Mouse (Mus musculus) skeletal muscle tissue, adult 2 months (tissue): ENCODE data around the gene Nr2f1.
"Not testable (repeated sequence)": the region's sequence is repeated elsewhere in the genome, so short reads cannot be mapped to it uniquely, and the experiment has no call there.

Experiments used
- DNase-seq: peaks from one replicate; pipeline ENCODE4 v3.0.0-alpha.2; 2012; ENCODE audit warnings: low read depth, low spot score

Nr2f1 gene

DNA sequence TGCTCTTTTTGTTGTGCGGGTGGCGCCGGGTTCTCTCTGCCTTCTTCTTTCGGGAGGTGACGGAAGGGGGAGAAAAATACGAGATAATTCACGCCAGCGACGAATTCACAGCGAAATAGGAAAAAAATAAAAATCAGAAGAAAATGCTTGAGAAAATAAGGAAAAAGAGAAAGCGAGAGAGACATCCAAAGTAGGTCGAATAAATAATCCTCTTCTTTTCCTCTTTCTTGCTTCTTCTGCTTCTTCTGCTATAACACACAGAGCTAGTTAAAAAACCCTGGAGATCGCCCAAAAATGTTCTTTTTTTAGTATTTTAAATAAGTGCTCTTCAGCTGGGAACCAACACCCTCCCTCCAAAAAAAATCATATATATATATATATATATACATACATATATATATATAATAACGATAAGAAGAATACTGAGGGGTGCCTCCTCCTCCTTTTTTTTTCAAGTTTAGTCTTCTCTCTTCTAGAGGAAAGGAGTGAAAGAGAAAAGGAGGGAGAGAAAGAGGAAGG lies at the start of gene Nr2f1:
Gene Nr2f1, minus strand, starts transcription at position 116 of the 519 bp plus-strand sequence.
- no peak for DNase-seq

DNA sequence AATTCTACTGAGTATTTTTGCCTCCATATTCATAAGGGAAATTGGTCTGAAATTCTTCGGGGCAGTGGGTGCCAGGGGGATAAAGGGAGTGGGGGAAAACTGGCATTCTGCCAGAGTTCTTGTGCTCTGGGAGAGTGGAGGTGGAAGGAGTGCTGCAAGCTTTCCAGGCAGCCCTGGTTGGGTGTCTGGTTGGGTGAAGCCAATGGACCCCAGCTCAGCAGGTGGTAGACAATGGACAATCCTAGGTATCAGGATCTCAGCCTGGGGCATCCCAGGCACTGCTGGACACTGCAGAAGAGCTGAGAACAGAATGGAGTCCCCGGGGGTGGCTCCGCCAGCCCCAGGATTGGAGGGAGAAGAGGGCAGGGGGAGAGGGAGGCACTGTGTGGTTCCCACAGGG lies 22.1 kb upstream of the Nr2f1 start:
- no peak for DNase-seq

DNA sequence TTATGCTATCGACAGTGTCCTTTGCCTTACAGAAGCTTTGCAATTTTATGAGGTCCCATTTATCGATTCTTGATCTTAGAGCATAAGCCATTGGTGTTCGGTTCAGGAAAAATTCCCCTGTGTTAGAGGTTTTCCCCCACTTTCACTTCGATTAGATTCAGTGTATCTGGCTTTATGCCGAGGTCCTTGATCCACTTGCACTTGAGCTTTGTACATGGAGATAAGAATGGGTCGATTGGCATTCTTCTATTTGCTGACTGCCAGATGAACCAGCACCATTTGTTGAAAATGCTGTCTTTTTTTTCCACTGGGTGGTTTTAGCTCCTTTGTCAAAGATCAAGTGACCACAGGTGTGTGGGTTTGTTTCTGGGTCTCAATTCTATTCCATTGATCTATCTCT lies 20.7 kb upstream of the Nr2f1 start:
- DNase-seq, result not testable (repeated sequence)

DNA sequence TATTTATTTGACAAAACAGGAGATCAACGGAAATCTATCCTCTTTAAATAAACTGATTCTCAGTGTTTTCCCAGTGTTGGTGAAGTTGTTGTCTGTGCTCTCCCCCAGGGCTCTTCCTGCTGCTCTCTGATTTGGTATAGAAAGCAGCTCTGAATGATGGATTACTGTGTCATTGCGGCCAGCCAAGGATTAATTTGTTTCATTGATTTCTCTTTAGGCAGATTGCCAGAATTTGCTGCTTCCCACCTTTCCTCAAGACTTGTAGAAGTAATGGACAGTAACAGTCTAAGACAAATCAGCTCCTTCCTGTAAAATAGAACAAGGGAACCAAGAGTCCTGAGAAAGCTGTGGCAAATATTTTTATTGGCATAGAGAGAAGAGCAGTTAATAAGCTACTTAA lies 15.7 kb upstream of the Nr2f1 start:
- no peak for DNase-seq

DNA sequence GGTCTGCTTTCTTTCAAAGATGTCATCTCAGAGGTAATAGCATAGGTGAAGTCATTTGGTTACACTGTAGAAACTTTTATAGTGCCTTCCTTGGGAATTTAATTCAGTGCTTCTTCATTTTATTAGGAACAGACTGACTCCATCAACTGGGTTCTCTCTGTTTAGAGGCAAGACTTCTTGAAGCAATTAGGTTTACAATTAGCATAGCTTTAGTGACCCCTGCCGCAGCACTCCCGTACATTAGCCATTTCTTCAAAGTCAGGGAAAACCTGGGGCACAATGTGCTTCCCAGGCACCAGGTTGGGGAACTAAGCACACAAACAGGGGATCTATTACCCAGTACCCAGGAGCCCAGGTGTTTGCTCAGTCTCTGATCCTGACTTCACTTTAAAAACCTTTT lies 13.6 kb upstream of the Nr2f1 start:
- no peak for DNase-seq

DNA sequence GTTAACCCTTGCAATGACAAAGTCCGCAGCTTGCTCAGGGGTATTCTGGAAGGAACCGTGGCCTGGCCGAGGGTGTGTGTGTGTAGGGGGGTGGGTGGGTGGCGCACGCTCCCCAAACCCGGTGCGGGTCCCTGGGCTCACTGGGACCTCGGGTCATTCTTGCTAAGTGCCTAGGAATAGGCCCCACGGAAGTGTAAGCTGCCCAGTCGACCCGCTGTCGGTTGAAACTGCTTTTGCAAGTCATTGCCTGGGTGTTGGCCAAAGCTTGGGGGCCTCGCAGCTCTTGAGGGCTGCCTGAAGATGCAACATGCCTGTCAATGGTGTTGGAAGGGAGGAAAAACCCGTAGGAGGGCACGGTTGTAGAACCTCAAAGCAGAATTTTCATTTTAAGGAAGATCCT lies 12.6 kb upstream of the Nr2f1 start:
- DNase-seq, result no peak

DNA sequence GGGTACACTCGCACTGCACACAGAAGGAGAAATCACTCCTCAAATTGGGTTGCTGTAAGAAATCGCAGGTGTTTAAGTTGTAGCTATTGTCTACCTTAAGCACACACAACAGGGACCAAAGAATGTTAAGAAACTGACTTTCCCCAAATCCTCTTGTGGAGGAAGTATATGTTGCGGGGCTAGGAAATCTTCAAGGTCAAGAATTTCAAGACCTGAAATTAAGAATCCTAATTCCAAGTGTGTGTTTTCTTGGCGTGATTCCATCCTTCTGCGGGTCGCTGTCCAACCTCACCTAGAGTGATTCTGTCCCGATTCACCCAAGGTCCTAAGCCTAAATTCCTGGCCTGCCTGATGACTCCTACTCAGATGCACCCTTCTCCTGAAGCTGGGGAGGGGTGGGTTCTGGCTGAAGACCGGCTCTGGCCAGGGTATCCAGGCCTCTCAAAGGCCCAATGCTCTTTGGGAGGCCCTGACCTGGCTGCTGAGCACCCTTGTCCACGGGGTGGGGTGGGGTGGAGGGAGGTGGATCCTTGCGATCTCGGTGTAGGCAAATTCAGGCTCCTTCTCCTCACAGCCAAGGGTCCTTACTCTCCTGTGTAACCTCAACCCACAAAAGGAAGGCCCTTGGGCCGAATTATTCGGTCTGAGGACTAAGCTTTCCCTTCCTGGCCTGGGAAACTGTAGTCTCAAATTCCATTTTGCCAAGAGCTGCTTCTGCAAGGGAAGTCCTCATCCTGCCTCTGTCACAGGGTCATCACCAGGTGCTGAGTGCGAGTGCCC lies 11.9 kb upstream of the Nr2f1 start:
- DNase-seq, result no peak

DNA sequence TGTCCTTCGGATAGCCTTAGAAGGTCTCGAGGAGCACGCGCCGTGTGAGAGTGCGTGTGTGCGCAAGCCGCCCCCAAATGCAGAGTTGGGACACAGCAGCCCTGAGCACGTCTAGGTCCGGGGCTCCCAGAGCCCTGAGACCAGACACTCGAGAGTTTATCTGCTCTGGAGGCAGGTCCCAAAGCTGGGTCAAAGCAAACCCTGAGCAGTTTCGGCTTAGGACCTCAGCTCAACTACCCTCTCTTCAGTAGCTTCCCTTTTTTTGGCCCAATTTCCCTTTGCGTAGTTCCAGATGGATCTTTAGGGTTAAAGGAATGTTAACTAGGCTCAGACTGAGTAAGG lies 11.2 kb upstream of the Nr2f1 start:
- no peak for DNase-seq

DNA sequence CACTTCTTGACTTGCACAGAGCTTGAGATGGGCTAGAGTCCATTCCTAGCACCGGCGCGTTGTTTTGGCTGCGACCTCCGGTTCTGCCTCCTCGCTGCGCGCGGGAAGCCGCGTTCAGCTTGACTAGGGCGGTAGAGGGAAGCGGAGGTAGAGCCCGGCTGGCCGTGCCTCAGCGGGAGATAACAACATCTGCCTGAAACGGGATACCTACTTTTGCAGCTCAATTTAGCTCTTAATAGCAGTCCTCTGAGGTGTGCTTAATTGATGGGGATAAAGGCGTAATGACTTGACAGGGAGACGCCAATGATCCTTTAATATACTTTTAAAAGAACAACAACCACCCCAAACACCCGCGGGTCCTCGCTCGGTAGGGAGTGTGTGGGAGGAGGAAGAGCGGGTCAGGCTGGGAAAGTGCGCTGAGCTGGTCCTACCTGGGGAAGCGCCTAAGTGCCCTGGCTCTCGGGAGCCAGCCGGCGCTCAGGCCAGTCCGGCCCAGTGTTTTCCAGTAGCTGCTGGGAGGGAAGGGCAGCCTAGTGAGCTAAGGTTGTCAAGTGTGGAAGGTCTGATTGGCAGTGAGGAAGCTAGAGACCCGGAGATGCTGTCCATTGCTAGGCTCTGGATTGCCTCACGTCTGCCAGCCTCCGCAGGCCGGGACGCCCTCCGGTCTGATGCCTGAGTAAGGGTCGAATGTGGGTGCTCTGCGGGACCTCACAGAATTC lies 10.6 kb upstream of the Nr2f1 start:
- no peak for DNase-seq

DNA sequence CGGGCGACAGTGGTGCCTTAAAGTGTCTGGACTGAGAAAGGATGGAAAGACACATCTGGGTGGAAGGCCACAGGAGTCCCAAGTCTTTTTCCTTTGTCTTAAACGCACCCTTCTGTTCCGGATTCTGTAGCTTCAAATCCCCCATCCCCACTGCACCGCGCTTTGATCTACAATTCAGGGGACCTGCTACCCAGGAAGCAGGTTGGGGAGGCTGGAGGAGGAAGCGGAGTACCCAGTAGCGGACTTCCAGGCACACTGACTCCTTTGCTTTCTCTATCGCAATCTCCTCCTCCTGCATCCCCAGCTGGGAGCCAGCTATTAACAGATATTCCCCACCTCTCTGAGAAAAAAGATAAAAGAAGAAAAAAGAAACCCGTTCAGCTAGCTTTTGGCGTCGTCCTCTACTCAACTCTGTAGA lies 10.1 kb upstream of the Nr2f1 start:
- DNase-seq, result no peak

DNA sequence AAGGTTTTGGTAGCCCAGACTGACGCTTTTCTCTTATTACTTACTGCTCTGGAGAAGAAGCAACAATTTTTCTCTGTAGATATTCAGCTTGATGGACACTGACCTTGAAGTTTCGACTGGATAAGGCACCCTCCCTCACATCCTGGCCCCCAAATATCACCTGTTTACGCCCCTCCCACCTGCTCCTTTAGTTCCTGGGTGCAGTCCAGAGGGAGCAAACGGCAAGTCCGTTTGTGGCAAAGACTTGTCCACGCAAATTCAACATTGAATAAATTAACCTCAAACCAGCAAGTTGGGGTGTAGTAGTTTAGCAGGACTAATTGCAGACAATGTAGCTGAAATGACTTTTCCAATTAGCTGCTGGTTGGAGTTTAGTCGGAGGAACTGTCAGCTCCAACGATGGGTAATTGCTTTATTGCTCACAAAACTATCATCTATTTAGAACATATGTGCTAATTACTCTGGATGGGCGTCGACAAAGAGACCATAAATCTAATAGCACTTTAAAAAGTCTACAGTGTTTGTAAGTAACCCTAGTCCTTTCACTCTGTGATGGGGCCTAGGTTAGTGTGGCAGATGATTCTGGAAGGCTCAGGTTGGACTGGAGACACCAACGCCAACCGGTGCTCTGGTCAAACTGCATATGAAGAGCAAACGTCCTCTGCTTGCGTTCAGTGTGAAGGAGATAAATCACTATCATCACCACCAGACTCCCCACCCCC lies 9.3 kb upstream of the Nr2f1 start:
- no peak for DNase-seq

DNA sequence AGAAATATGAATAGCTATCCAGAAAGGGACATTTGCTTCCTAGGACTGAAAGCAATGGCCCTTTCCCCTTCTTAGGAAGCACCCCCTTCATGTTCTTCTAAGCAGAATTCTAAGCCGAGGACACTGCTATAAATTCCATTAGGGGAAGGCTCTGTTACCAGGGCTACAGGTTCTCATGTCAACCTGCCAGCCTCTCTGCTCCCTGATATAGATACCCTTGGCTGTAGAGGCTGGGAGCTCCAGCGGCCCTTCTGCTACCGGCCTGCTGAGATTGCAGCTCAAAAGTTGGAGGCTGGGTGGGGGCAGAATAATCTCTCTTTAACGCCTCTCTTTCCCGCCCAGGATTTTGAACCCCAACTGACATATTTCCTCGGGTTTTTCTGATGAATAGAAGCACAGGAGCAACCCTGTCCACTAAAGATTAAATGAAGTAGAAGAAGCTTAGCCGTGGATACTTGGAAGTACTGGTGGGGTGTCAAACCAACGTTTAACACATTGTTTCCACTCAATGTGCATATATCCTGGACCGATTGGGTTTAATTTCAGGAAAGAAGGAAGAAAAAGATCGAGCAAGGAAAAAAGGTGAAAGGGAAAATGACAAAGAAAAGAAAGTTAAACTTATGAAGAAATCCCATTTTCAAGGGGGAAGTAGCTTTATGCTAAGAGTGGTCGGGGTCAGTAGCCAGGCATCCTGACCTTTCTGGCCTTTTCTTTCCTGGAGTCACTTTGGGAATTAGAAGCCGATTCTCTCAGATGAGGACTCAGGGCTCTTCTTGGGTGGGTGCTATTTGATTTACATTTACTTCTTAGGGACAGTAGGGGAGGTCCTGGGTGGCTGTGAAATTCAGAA lies 8.5 kb upstream of the Nr2f1 start:
- no peak for DNase-seq

DNA sequence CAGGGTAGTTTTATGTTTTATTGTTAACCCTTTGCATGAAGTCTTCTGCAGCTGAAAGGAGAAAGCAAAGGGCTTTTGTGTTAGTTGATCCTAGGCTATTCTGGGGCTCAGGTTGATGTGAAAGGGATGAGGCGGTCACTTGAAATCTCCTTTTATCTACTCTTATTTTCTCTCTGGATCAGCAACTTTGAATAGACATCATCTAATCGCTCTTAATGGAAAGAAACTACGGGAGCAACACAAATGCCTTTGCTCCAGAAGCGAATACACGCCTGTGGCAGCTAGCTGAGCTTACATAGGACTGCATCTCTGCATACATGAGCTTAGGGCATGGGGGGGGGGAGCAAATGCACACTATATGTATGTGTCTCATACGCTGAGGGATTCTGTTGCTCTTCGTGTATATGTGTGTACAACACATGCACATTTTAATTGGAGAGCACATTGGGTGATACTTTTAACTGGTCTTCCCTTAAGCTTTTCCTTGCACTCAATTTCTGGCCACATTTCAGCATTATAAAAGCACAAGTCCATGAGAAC lies 7.4 kb upstream of the Nr2f1 start:
- no peak for DNase-seq

DNA sequence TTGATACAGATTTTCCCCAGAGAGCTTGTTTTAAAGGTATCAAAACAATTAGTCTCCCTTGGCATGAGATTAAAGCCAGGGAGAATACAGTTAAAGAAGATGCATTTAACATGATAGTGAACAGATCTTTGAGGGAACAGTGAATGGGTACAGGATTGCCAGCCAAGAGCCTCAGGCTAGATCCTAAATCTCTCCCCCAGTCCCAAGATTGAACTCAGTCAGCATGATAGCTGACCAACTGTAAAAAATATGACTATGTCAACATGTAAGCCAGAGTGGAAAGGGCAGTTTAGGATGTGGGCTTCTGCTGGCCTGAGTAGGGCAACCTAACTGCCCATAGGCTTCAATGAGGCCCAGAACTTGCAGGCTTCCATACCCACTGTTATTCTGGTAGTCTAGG lies 5.9 kb upstream of the Nr2f1 start:
- no peak for DNase-seq

DNA sequence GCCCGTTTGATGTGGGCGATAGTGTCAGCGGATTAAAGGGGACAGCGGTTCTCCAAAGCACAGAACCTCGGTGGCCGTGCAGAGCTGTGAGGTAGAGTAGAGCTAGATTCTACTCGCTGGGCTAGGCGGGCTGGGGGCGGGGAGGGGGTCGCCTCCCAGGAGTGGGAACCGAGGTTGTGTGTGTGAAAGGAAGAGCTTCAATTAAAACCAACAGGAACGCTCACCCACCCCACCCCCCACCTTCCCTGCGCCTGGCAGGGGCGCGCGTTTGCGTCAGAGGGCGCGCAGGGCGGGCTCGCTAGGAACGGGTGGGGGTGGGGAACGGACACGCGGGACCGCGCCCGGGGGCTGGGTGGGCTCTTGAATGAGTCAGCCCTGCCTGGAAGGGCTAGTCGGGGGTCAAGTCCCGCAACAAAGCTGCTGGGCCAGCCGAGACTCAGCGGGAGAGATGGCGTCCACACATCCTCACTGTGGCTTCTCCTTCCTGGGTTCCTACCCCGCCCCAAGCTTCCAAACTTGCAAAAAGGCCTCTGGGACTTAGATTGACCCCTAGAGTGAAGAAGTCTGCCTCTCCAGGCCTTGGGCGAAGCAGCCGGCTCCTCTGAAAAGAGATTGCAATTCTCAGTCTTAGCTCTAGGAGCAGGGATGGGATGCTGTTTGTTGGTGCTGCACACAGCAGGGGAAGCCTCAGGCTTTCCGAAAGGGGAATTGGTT lies 3.9 kb upstream of the Nr2f1 start:
- DNase-seq, result peak; percentile 7

DNA sequence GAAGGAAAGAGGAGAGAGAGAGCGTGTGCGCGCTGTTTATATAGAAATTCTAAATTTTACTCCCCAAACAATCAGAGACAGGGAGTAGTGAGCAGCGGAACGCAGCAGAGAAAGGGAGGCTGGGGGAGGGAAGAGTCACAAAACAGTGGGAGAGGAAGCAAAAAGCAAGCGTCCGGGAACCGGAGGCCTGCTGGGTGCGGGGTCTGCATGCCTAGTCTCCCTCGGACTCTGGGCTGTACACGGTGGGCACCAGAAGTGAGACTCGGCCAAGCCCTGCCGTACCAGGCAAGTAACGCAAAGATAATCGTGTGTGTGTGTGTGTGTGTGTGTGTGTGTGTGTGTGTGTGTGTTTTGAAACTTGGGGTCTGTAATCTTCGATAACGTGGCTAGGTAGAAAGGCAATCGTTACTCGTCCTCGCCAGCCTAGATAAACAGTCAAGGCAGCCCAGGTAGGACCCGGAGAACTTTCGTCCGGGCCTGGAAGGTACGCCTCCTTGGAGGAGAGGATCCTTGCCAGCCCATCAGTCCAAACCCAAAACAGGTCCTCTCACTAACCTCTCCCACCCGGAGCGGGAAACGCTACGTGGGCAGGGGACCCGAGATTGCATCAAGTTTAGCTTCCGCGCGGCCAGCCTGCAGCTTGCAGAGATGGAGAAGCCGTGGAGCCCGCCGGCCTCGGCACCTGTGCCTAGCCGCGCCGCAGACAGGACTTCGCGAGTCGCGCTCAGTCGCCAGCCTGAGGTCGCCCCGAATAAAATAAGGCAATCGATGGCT lies 3.2 kb upstream of the Nr2f1 start:
- no peak for DNase-seq

DNA sequence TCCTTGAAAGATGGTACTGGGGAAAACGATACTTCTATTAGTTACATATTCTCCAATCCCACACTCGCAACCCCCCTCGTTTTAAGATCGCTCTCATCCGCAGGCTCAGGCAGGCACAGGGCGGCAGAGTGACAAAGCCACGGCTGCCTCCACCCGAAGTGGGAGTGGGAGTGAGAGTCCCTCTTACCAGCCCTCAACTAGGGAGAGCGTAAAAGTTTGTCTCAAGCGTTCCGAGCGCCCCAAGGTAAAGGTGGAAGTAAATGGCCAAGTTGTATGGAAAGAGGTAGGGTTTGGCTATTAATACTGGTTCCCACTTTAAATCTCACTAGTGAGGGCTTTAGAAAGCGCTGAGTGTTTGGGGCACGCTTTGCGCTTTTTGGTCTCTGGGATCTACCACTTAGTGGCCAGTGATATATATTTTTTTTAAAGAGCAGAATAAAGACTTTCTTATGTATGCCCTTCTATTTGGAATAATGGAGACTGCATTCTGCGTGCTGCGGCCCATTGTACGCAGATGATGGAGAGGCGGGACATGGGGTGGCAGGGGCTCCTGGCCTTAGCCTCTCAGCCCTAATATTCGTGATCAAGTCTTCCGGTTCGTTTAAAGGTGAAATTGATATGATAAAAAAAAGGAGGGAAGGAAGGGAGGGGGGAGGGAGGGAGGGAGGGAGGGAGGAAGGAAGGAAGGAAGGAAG lies 2.5 kb upstream of the Nr2f1 start:
- DNase-seq, result no peak

DNA sequence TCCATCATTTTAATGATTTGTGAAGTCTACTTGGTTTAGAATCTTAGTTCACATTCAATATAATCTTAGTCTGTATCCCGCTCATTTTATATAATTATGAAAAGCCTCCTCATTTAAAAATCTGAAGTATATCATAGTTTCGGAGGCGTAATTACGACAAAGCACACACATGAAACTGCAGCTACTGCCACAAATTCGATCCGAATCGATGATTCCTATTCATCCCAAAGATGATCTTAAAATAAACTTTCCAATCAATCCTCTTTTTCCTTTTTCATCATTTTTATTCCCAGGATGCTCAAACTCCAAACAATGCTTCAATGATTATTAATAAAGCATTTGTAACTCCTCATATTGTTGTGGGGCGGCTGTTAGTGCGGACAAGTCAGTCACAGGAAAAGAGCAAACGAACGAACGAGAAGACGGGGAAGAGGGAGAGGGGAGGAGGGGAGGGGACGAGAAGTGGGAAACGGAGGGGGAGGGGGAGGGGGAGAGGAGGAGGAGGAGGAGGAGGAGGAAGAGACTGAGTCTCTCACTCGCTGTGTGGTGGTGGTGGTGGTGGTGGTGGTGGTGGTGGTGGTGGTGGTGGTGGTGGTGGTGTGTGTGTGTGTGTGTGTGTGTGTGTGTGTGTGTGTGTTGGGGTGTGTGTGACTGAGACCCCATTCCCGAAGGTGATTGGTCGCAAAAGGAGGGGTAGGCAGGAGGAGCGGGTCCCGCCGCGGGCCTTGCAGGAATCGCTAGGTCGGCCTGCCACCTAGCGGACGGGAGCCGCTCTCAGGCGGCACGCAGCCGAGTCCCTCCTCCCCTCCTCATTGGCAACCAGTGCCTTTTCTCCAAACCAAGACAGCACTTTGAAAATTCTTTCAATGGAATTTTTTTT lies 1.7 kb upstream of the Nr2f1 start:
- DNase-seq, result peak; percentile 74
